Mouse (Mus musculus) layer of hippocampus, adult 9-11 months (tissue): ENCODE data around the gene Iqgap1.

ENCODE experiments used
- DNase-seq: peaks from one replicate; pipeline ENCODE4 v3.0.0; 2022

Iqgap1 gene

GRCm38 (mm10) chr7:80699709-80700108, 126.1 kb downstream of the Iqgap1 start:
- DNase-seq: no peak

GRCm38 (mm10) chr7:80698940-80699339, 126.8 kb downstream of the Iqgap1 start:
- no peak for DNase-seq

GRCm38 (mm10) chr7:80697859-80698258, 127.9 kb downstream of the Iqgap1 start:
- no peak for DNase-seq

- DNase-seq: no peak
Observed at GRCm38 (mm10) chr7:80696903-80697302, 128.9 kb downstream of the Iqgap1 start.

- no peak for DNase-seq
Observed at GRCm38 (mm10) chr7:80696334-80696733, 129.4 kb downstream of the Iqgap1 start.

GRCm38 (mm10) chr7:80692472-80692871, 133.3 kb downstream of the Iqgap1 start:
- no peak for DNase-seq

GRCm38 (mm10) chr7:80691131-80691530, 134.6 kb downstream of the Iqgap1 start:
- peak; percentile 72 for DNase-seq

- peak; percentile 48 for DNase-seq
Observed at GRCm38 (mm10) chr7:80689221-80689591, 136.6 kb downstream of the Iqgap1 start.

GRCm38 (mm10) chr7:80688556-80689220, 137.1 kb downstream of the Iqgap1 start, which contains the start of gene Crtc3:
Gene Crtc3 (minus strand): TSS chr7:80688877.
- peak; percentile 43 for DNase-seq

GRCm38 (mm10) chr7:80687721-80688555, 137.8 kb downstream of the Iqgap1 start:
- peak; percentile 54 for DNase-seq

- DNase-seq: no peak
Observed at GRCm38 (mm10) chr7:80685639-80686038, 140.1 kb downstream of the Iqgap1 start.

- no peak for DNase-seq
Observed at GRCm38 (mm10) chr7:80682630-80683029, 143.1 kb downstream of the Iqgap1 start.

- no peak for DNase-seq
Observed at GRCm38 (mm10) chr7:80680218-80680847, 145.4 kb downstream of the Iqgap1 start.

- DNase-seq: no peak
Observed at GRCm38 (mm10) chr7:80672323-80672722, 153.5 kb downstream of the Iqgap1 start.

- DNase-seq: no peak
Observed at GRCm38 (mm10) chr7:80670889-80671288, 154.9 kb downstream of the Iqgap1 start.

GRCm38 (mm10) chr7:80667190-80667589, 158.6 kb downstream of the Iqgap1 start:
- DNase-seq: no peak

GRCm38 (mm10) chr7:80666198-80666915, 159.4 kb downstream of the Iqgap1 start:
- no peak for DNase-seq
